Mouse (Mus musculus): ENCODE results near the gene Wdr4.

DNA sequence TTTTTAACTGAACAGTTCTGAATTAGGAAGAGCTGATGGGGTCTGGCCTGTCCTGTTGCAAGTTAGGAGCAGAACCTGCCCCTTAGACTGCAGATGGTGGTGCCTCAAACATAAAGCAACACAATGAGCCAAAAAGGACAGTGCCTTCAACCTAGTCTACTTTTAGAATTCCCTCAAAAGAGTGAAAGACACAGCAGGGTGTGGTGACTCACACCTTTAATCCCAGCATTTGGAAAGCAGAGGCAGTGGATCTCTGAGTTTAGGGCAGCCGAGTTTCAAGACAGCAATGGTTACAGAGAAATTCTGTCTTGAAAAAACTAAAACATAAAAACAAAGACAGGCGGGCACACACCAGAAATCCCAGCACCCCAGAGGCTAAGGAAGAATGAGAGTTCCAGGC is 15.8 kb downstream of the Wdr4 start:
- no peak for TF ChIP-seq POLR2A (IDR thresholded peaks at IDR 0.05; ENCODE audit: insufficient read length, low read depth)
- TF ChIP-seq SRF (IDR thresholded peaks at IDR 0.05; ENCODE audit: control insufficient read depth, insufficient read length, low read depth), result no peak
- TF ChIP-seq USF1 (IDR thresholded peaks at IDR 0.05; ENCODE audit: low read depth), result no peak
- TF ChIP-seq MAX (IDR thresholded peaks at IDR 0.05; ENCODE audit: low read depth), result no peak

All from myocyte (in vitro differentiated cells).